Mouse (Mus musculus) forebrain, embryonic 15.5 days (tissue): ENCODE results near the gene Fgb. TPM values are rescaled to one million over a fixed set of nuclear protein-coding genes. Genes with fewer than 3 reads are reported as not detected.

Experiments used
- ATAC-seq: fragments of 200-750 bp; cut with Nextera tagmentation; replicated peaks from 2 replicates; pipeline ENCODE4 v1.8.0; 2017; ENCODE audit warnings: mild to moderate bottlenecking, moderate TSS enrichment, moderate library complexity
- H3K27ac ChIP-seq: fragments of 300-500 bp; sonication (generic); replicated peaks from 2 replicates; pipeline ENCODE4 v1.5.1; 2015; ENCODE audit warnings: mild to moderate bottlenecking, inconsistent platforms
- H3K27me3 ChIP-seq: fragments of 300-500 bp; sonication (generic); 2 replicates; pipeline ENCODE4 v1.6.1; 2015; ENCODE audit warnings: inconsistent platforms
- H3K36me3 ChIP-seq: fragments of 300-500 bp; sonication (generic); 2 replicates; pipeline ENCODE4 v1.6.1; 2015; ENCODE audit warnings: mild to moderate bottlenecking, inconsistent platforms
- H3K4me1 ChIP-seq: fragments of 300-500 bp; sonication (generic); 2 replicates; pipeline ENCODE4 v1.6.1; 2015; ENCODE audit warnings: inconsistent platforms
- H3K4me2 ChIP-seq: fragments of 300-500 bp; sonication (generic); replicated peaks from 2 replicates; pipeline ENCODE4 v1.6.1; 2015; ENCODE audit warnings: mild to moderate bottlenecking, inconsistent platforms
- H3K4me3 ChIP-seq: fragments of 300-500 bp; sonication (generic); 2 replicates; pipeline ENCODE4 v1.5.1; 2015; ENCODE audit warnings: mild to moderate bottlenecking, inconsistent platforms
- H3K9ac ChIP-seq: fragments of 300-500 bp; sonication (generic); replicated peaks from 2 replicates; pipeline ENCODE4 v1.6.1; 2015; ENCODE audit warnings: mild to moderate bottlenecking, inconsistent platforms
- H3K9me3 ChIP-seq: fragments of 300-500 bp; sonication (generic); 2 replicates; pipeline ENCODE4 v1.6.1; 2016; ENCODE audit warnings: inconsistent platforms
- WGBS: fragments of 180-500 bp; shearing (Covaris S2); methylation state at CpG from one replicate; pipeline ENCODE4 v1.1.7; 2015; ENCODE audit warnings: mixed read lengths; 5-methylcytosine and 5-hydroxymethylcytosine counted together
- polyA plus RNA-seq: library from polyadenylated mRNA; unstranded; fragments of >200 nt; fragmentation: Nextera tagmentation; extraction: Ambion mirVana; gene quantifications from 2 replicates; pipeline ENCODE4 v1.2.1, GENCODE M21; 2015

Gene Fgb
- polyA plus RNA-seq, result 0.27 TPM in 1 of 2 replicates, not detected in the other

GRCm38 (mm10) chr3:83049680-83050079 is at the start of gene Fgb:
Gene Fgb, minus strand, starts transcription at chr3:83049863.
- WGBS, result 92% methylated on average over 8 of the region's 8 CpGs
- Histone ChIP-seq H3K27ac (no peak within 1 kb of the TSS), H3K9ac (no peak within 1 kb of the TSS), H3K4me1 (no peaks in the 10 kb centered on the region), H3K27me3 (no peaks in the 10 kb centered on the region), H3K4me2 (no peak within 1 kb of the TSS), H3K9me3 (no peaks in the 10 kb centered on the region), H3K4me3 (no peak within 1 kb of the TSS), H3K36me3 (no peaks in the 10 kb centered on the region)
- no peak for ATAC-seq

- H3K4me2 ChIP-seq, result peak overlapping the region; percentile 57
- H3K9me3 ChIP-seq, result no peaks in the 10 kb centered on the region
- 75% methylated on average over 1 of the region's 1 CpGs for WGBS
- no peaks in the 10 kb centered on the region for H3K36me3 ChIP-seq
- H3K4me1 ChIP-seq, result peaks cover 29% of the 10 kb centered on the region
- H3K27me3 ChIP-seq, result no peaks in the 10 kb centered on the region
- H3K27ac ChIP-seq, result peak overlapping the region; percentile 86
- peak overlapping the region; percentile 40 for H3K9ac ChIP-seq
- H3K4me3 ChIP-seq, result peak overlapping the region; percentile 33
- peak; percentile 36; the same call in 1 of the 2 replicates for ATAC-seq
These were observed 49.5 kb upstream of the Fgb start for GRCm38 (mm10) chr3:83099139-83099538.

- peak; percentile 89 for ATAC-seq
- no peaks in the 10 kb centered on the region for H3K36me3 ChIP-seq
- peaks cover 29% of the 10 kb centered on the region for H3K4me1 ChIP-seq
- H3K27ac ChIP-seq, result peak overlapping the region; percentile 86
- H3K4me2 ChIP-seq, result peak overlapping the region; percentile 57
- peak overlapping the region; percentile 33 for H3K4me3 ChIP-seq
- H3K9me3 ChIP-seq, result no peaks in the 10 kb centered on the region
- H3K27me3 ChIP-seq, result no peaks in the 10 kb centered on the region
- WGBS, result 0% methylated on average over 14 of the region's 14 CpGs
- peak overlapping the region; percentile 40 for H3K9ac ChIP-seq
These were observed 48.9 kb upstream of the Fgb start for GRCm38 (mm10) chr3:83098546-83099034.

GRCm38 (mm10) chr3:83097586-83097985 is 47.9 kb upstream of the Fgb start:
- 0 out of 2 replicates have a peak, but pooled peaks have one; percentile 24 for ATAC-seq
- Histone ChIP-seq H3K27me3 (no peaks in the 10 kb centered on the region), H3K9ac (no peak overlapping the region), H3K4me3 (no peak overlapping the region), H3K36me3 (no peaks in the 10 kb centered on the region), H3K9me3 (no peaks in the 10 kb centered on the region), H3K4me1 (peaks cover 29% of the 10 kb centered on the region), H3K4me2 (peak overlapping the region; percentile 57; the same call in 1 of the 2 replicates), H3K27ac (0 out of 2 replicates have a peak overlapping the region, but pooled peaks have one; percentile 12)
- WGBS, result 6% methylated on average over 6 of the region's 6 CpGs

GRCm38 (mm10) chr3:83080567-83081055 is 30.9 kb upstream of the Fgb start:
- Histone ChIP-seq H3K4me3 (peak overlapping the region; percentile 18), H3K4me2 (peak overlapping the region; percentile 46), H3K9ac (0 out of 2 replicates have a peak overlapping the region, but pooled peaks have one; percentile 10), H3K9me3 (no peaks in the 10 kb centered on the region), H3K4me1 (peaks cover 17% of the 10 kb centered on the region), H3K27ac (0 out of 2 replicates have a peak overlapping the region, but pooled peaks have one; percentile 35), H3K27me3 (no peaks in the 10 kb centered on the region), H3K36me3 (no peaks in the 10 kb centered on the region)
- peak; percentile 66 for ATAC-seq
- 4% methylated on average over 11 of the region's 11 CpGs for WGBS

- peak; percentile 55 for ATAC-seq
- no peak overlapping the region for H3K27ac ChIP-seq
- no peak overlapping the region for H3K4me3 ChIP-seq
- 29% methylated on average over 3 of the region's 3 CpGs for WGBS
- no peaks in the 10 kb centered on the region for H3K9me3 ChIP-seq
- no peaks in the 10 kb centered on the region for H3K27me3 ChIP-seq
- peaks cover 17% of the 10 kb centered on the region for H3K4me1 ChIP-seq
- peaks cover 20% of the 10 kb centered on the region for H3K36me3 ChIP-seq
- no peak overlapping the region for H3K9ac ChIP-seq
- no peak overlapping the region for H3K4me2 ChIP-seq
These were observed 26.9 kb upstream of the Fgb start for GRCm38 (mm10) chr3:83076563-83076962.

- H3K9me3 ChIP-seq, result no peaks in the 10 kb centered on the region
- no peak for ATAC-seq
- H3K36me3 ChIP-seq, result peaks cover 76% of the 10 kb centered on the region
- no peak overlapping the region for H3K9ac ChIP-seq
- WGBS, result 89% methylated on average over 4 of the region's 4 CpGs
- H3K27ac ChIP-seq, result no peak overlapping the region
- no peak overlapping the region for H3K4me2 ChIP-seq
- H3K4me3 ChIP-seq, result no peak overlapping the region
- H3K4me1 ChIP-seq, result no peaks in the 10 kb centered on the region
- no peaks in the 10 kb centered on the region for H3K27me3 ChIP-seq
These were observed 20.6 kb upstream of the Fgb start for GRCm38 (mm10) chr3:83070231-83070630.

- Histone ChIP-seq H3K4me3 (no peak overlapping the region), H3K27ac (no peak overlapping the region), H3K9ac (no peak overlapping the region), H3K36me3 (peaks cover 74% of the 10 kb centered on the region), H3K4me2 (no peak overlapping the region), H3K9me3 (no peaks in the 10 kb centered on the region), H3K4me1 (no peaks in the 10 kb centered on the region), H3K27me3 (no peaks in the 10 kb centered on the region)
- WGBS, result 94% methylated on average over 13 of the region's 13 CpGs
- ATAC-seq, result no peak
These were observed 19.2 kb upstream of the Fgb start for GRCm38 (mm10) chr3:83068869-83069268.

GRCm38 (mm10) chr3:83067920-83068319 is 18.3 kb upstream of the Fgb start:
- no peaks in the 10 kb centered on the region for H3K9me3 ChIP-seq
- WGBS, result 93% methylated on average over 9 of the region's 9 CpGs
- no peak for ATAC-seq
- no peak overlapping the region for H3K4me2 ChIP-seq
- H3K27me3 ChIP-seq, result no peaks in the 10 kb centered on the region
- H3K9ac ChIP-seq, result no peak overlapping the region
- H3K4me1 ChIP-seq, result no peaks in the 10 kb centered on the region
- H3K27ac ChIP-seq, result no peak overlapping the region
- no peak overlapping the region for H3K4me3 ChIP-seq
- peaks cover 78% of the 10 kb centered on the region for H3K36me3 ChIP-seq

GRCm38 (mm10) chr3:83057046-83057445 is 7.4 kb upstream of the Fgb start:
- no peak for ATAC-seq
- Histone ChIP-seq H3K4me1 (peaks cover 12% of the 10 kb centered on the region), H3K9me3 (no peaks in the 10 kb centered on the region), H3K4me3 (no peak overlapping the region), H3K4me2 (no peak overlapping the region), H3K36me3 (peaks cover 42% of the 10 kb centered on the region), H3K27ac (no peak overlapping the region), H3K27me3 (no peaks in the 10 kb centered on the region), H3K9ac (no peak overlapping the region)
- 91% methylated on average over 2 of the region's 2 CpGs for WGBS

- peak; percentile 99 for ATAC-seq
- Histone ChIP-seq H3K36me3 (peaks cover 26% of the 10 kb centered on the region), H3K4me1 (peaks cover 12% of the 10 kb centered on the region), H3K4me2 (peak within 1 kb of the TSS; percentile 57), H3K9ac (peak within 1 kb of the TSS; percentile 72), H3K27me3 (no peaks in the 10 kb centered on the region), H3K4me3 (peak within 1 kb of the TSS; percentile 75), H3K9me3 (no peaks in the 10 kb centered on the region), H3K27ac (peak within 1 kb of the TSS; percentile 79)
- under 1% methylated on average over 61 of the region's 61 CpGs for WGBS
These were observed 5.8 kb upstream of the Fgb start, which contains the start of gene Plrg1 for GRCm38 (mm10) chr3:83055281-83056038. Gene Plrg1, plus strand, starts transcription at chr3:83055522.

GRCm38 (mm10) chr3:83054759-83055158 is 5.1 kb upstream of the Fgb start:
- Histone ChIP-seq H3K9ac (no peak overlapping the region), H3K27me3 (no peaks in the 10 kb centered on the region), H3K4me2 (peak overlapping the region; percentile 39), H3K4me3 (peak overlapping the region; percentile 75), H3K9me3 (no peaks in the 10 kb centered on the region), H3K36me3 (peaks cover 21% of the 10 kb centered on the region), H3K27ac (no peak overlapping the region), H3K4me1 (peaks cover 12% of the 10 kb centered on the region)
- WGBS, result 39% methylated on average over 13 of the region's 13 CpGs
- ATAC-seq, result no peak
